Mouse (Mus musculus) cerebellum, postnatal 10 days (tissue): ENCODE measurements around the gene Hlcs.
A peak's percentile ranks its signal among the peaks of the same experiment; 100 is the strongest.

Experiments used
- DNase-seq, 2 experiments: peaks; one replicate each; pipeline ENCODE4 v3.0.0; 2021; ENCODE audit warnings: mixed read lengths in 2 of 2

Hlcs gene

DNA sequence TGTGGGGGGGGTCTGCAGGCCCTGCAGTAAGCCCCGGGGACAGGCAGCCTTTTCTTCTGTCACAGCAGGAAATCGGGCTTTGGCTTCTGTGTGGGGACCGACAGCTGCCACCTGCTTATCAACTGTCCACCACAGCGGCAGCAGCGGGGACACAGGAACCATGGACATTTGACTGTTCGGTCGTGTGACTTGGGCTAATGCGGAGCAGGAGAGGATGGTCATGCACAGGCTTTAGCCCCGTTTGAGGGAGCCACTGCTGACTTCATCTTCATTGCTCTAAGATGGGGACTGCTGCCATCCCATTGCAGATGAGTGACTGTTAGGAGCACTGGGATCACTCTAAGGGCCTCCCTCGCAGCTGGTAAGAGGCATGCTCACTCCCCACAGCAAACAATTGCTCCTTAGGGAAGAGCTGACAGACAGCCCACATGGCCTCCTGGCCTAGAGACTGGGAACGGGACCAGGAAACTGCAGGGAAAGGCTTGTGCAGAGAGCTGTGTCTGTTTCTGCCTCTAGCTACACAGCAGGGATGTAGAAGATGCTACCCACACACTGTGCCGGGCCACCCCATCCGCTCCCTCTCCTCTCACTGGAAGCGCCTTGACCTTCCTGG lies 158.2 kb downstream of the Hlcs start:
- DNase-seq: peak; percentile 75 to 85

DNA sequence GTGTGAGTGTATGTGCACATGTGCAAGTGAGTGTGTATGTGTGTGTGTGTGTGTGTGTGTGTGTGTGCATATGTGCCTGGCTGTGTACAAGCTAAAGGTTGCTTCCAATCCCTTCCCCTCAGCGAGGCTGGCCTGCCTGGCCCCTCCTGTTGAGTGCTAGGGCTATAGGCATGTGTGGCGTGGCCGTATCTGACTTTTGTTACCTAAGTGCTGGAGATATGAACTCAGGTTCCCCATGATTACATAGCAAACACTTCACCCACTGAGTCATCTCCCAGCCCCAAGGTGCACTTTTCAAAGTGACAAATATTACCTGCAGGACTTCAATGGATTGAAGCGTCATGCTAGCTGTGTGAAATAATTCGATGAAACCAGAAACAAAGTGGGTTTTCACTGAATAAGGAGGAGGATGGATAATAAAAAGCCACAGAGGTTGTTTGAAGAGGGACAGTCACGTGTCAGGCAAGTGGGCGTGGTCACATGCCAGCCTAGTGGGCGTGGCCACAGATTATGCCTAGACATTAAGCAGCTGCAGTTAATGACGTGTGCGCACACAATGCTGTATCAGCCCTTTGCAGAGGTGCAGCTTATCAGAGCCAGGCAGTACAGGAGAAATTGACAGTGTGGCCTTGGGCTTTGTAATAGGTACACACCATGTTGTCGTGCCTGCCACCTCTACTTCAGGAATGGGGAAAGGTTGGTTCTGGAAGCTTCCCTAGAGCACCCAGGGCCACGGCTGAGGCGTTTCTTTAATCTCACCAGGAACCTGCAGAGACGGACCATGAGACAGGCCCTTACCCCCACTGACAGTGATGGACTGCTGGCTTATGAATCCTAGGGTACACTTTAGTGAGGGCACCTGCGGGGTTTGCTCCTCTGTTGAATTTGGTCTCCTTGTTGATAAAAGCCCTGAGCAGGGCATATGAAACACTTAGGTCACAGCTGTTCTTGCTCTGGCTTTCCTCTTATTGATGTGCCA lies 163.0 kb downstream of the Hlcs start:
- DNase-seq: no peak

DNA sequence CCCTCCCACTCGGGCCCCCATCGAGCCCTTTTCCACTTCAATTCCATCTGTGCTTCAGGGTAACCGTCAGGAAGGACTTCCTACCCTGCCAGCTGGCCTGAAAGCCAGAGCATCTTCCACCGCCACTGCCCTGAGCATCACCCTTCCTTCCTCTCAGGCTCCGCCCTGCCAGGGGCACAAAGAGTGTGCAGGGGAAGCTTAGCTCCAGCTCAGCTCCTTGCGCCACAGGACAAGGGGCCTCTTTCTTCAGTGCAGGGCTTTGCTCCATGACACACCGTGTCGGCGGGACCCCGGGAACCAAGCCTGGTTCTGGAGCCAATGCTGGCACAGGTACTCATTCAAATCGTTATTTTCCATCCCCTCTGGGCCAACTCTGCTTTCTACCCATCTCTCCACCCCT lies 165.2 kb downstream of the Hlcs start:
- peak; percentile 55 to 67 for DNase-seq

DNA sequence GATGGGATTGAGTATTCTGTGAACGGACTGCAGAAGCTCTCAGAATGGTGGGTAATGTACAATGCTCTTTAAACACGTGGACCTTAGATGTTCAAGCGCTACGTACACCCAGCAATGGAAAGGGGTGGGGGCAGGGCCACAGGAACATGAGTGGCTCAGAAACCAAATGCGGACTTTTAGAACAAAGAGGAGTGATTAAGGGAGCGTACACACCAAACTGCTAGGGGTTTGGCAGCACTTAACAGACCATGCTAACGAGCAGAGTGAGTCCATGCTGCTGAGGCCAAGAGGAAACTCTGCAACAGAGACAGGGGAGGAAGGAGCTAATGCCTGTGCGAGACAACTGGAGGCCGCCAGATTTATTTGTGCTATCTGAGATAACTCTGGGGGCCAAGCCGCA lies 170.0 kb downstream of the Hlcs start:
- no peak for DNase-seq

DNA sequence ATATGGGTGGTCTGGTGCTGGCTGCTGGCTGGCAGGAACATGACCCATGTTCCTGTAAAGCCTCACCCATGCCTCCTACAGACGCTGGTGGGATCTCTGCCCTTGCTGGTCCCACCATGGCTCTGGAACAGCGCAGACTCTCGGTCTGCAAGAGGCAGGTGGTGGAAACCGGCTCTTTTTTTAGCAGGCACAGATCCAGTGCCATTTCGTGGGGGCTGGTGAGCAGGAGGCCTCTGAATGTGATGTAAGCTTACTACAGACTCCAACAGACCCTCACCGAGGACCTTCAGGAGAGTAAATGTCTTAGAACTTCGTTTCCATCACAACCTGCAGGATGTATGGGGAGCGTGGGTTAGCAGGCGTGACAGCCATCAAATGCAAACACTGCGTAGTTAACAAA lies 172.6 kb downstream of the Hlcs start:
- DNase-seq: no peak

DNA sequence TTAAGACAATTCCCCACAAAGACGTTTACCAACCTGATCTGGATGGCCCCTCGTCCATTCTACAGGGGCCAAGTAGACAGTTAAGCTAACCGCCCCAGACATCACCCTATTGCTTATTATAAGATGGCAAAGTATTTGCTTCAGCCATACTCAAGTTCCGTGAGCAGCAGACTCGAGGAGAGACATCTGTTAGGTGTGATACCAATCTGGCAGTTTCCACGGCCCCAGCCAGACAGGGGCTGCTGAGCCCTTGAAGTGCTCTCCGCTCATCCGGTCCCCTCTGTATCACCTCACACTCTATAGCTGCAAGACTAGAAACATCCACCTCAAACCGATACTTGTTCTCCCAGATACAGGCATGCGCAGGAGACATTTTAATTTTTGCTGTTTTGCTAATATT lies 179.2 kb downstream of the Hlcs start:
- no peak for DNase-seq

DNA sequence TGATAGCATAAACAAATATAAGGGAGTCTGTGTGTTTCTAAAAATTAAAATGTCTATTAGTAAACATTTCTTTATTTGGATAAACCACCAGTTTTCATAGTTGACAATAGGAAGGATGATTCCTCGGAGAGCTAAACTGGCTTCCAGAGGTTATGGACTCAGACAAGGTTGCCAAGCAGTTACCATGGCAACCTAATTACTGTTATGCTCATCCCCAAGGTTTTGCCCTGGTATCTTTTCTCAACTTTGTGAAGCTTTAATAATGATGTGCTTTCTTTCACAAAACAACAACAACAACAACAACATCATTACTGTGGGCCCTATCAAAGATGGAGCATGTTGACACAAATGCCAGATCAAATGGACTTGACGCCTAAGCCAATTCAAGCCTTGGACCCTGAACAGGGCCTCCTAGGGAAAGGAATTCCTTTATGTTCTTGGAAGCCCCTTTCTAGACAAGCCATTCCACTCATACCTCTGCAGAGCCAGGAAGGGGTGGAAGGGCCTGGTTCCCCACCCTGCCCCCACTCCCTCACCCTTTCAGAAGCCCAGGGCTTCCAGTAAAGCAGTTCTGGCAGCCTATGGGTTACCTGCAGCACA lies 185.0 kb downstream of the Hlcs start:
- no peak for DNase-seq

DNA sequence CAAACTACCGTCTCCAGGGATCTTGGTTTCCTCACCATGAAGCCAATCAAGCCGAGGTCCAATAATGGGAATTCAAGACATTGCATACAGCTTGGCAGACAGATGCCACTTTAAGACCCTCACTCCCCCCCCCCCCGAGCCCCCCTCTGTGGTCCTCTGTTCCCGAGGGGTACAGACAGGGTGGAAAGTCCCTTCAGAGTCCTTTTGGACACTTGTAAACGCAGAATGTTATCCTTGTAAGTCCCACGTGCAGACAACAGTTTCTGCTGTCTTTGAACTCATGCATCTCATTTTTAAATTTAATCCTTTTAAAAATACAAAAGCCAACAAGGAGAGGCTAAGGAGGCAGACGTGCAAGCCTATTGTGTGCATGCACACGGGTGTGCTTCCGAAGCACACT lies 187.2 kb downstream of the Hlcs start:
- no peak for DNase-seq

DNA sequence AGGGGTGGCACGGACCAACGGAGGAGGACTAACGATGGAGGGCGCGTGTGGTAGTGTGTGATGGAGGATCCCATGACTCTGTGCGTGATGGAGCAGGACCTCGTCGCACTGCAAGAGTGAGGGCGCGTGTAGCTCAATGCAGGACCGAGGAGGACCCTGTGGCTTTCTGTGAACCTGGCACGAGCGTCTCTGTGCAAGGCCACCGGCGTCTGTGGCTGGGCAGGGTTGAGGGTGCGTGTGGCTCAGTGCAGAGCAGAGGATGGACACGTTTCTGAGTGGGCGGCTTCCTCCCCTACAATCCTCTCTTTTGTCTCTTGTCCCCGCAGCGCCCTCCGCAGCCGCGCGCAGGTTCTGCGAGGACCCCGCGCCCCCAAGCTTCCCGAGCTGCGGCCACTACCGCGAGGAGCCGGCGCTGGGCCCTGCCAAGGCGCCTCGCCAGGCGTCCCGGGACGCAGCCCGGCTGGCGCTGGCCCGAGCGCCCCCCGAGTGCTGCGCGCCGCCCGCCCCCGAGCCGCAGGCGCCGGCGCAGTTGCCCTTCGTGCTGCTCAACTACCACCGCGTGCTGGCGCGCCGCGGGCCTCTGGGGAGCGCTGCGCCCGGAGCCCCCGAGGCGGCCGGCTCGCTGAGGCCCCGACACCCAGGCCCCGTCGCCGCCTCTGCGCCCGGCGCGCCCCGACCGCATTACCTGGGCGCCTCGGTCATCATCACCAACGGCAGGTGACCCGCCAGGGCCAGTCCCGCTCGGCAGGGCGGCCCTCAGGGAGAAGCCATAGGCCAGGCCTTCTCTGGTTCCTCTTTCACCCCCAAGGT lies 188.0 kb downstream of the Hlcs start:
- DNase-seq: no peak

DNA sequence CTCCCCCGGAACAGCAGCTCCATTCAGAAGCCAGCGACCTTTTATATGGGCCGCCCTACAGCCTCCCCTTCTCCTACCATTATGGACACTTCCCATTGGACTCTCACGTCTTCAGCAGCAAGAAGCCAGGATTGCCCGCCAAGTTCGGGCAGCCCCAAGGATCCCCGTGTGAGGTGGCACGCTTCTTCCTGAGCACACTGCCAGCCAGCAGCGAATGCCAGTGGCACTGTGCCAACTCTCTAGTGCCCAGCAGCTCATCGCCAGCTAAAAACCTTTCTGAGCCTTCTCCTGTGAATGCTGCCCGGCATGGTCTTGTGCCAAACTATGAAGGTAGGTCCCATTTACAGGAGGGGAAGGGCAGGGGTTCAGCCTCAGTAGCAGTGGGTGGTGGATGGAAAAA lies 190.1 kb downstream of the Hlcs start:
- peak; percentile 92 to 94 for DNase-seq

DNA sequence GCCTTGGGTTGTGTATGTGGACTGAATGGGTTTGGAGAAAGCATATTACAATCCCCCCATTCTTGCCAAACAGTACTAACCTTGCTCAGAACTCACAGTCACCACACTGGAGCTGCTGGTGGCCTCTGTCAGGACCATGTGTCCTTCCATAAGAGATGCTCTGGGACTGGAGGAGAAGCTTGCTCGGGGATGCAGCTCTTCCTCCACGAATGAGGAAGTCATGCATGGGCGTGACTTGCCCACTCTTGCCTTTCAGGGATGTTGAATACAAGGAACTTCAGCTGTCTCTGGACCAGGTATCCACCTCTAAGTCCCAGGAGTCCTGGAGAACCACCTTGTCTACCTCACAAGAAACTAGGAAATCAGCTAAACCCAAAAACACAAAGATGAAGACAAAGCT lies 191.0 kb downstream of the Hlcs start:
- no peak for DNase-seq

DNA sequence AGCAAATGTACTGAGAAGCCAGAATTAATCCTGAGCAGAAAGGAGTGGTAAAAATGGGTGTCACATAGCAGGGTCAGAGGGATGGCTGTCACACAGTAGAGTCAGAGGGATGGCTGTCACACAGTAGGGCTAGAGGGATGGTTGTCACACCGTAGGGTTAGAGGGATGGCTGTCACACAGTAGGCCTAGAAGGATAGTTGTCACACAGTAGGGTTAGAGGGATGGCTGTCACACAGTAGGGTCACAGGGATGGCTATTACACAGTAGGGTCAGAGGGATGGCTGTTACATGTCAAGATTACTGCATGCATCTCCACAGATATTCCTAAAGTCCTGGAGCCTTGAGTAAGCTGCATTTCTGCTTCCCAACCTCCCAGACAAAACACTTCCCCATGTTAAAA lies 195.0 kb downstream of the Hlcs start:
- DNase-seq: no peak

DNA sequence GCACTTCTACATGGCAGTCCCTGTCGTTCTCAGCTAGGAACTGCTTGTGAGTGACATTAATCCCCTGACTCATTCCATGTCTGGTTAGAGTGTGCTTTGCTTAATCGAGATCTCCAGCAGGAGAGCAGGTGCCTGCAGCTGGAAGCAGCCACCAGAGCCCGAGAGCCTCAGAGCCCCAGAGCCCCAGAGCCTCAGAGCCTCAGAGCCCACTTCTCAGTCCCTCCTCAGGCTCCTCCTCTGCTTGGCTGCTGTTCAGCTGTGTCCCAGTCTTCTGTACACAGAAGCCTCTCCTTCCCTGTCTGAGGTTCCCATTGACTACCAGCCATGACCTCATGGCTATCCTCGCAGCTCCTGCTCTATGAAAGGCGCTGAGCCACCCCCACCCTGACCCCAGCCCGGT lies 196.0 kb downstream of the Hlcs start:
- no peak for DNase-seq

DNA sequence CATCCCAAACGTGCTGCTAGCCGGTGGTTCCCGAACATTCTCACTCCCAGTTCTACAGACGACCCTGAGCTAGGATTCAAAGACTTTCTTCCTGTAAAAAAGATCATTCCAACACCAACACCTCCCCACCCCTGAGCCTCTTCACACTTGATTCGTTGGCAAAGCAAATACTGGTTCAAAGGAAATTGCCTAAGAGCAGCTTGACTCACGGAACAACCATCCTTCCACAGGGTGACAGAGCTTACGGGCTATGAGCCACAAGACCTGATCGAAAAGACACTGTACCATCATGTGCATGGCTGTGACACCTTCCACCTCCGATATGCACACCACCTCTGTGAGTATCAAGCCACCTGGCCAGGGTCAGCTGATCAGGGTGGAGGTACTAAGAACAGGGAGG lies 198.7 kb downstream of the Hlcs start:
- DNase-seq: no peak

DNA sequence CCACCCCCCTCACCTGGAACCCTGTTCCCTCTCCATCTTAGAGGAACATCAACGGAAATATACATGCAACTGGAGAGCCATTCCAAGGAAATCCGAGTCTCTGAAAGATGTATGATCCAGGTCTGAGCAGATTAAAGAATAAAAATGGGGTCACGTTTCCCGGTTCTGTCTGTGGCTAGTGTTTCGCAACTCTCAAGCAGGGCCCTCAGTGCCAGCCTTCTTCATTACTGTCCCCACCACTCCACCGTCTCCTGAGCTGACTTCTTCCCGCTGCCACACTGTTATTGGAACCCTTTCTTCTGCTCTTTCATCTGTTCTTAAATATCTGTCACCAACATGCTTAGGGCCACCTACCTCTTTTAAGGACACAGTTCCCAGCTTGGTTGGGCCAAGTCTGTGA lies 200.2 kb downstream of the Hlcs start:
- DNase-seq: no peak

DNA sequence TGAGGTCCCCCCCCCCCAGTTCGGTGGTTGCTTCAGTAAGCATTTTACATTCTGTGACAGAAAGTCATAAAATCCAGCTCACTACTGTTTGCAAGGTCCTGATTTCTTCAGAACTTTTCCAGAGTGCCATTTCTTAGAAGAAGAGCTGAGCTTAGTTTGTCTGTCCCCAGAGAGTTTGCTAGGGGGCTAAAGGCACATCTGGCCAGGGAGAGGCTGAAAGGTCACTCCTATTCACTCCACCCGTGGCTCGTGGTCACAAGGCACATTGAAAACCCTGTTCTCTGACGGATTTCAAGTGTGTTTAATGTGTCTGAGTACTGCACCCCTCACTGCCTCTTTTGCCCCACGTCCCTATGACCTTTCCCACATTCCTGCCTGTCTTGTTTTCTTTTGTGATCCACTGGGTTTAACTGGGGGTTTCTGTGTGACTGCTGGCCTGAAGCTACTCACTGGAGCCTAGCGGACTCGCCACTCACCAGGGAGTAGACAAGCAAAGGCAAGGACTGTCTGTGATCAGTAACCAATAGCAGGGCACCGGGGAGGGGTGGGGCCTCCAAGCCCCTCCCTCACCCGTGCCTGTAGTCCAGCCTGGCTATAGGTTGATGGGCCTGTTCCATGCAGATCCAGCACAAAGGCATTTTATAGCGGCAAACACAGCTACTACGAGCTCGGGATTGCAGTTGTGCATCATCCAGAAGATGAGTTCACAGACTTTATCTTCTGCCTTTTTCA lies 215.5 kb downstream of the Hlcs start:
- DNase-seq: no peak

DNA sequence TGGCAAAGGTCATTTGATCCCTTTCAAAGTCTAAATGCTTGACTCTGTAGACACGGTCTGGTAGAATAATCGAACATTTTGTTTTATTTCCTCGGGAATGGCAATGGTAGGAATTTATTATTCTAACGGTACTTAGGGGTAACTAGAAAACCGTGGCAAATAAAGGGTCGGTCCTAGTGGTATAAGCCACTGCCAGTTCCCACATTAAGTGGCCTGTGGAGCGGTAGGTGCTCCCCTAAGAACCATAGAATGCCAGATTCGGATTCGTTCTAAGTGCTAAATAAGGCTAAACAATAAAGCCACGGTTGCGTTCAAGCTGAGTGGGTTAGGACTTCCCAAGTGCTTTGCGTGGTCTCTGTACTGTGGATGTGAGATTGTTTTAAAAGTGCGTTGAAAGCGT lies 216.9 kb downstream of the Hlcs start:
- no peak for DNase-seq

DNA sequence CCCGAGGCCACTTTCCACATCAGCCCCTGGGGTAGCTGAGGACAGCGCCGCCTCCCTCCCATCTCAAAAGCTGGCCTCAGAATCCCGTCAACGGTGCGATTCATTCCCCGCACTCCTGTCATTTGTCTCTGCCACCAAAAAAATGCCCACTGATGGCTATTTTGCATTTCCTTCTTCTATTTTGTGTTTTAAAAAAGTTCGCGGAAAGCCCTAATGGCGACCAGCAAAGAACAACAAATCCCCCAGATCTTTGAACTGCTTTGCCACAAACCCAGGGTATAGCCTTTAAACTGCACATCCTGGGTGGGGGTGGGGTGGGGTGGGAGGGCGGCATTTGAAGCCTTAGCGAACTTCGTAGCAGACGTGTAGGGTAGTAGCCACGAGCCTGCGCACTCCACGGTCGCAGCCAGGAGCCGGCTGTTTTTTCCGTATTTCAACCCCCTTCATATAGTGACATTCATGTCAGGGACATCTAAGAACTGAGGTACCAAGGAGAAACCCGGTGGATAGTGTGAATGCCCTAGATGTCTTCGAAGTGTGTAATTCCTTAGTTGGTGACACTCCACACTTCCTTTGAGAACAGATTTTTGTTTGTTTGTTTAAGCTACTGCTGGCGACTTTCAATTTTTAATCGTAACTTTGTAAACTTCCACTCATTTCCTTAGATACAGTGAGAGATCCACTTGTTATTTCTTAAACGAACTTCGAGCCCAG lies 218.1 kb downstream of the Hlcs start:
- peak in 1 of 2 experiments; percentile 18 for DNase-seq

DNA sequence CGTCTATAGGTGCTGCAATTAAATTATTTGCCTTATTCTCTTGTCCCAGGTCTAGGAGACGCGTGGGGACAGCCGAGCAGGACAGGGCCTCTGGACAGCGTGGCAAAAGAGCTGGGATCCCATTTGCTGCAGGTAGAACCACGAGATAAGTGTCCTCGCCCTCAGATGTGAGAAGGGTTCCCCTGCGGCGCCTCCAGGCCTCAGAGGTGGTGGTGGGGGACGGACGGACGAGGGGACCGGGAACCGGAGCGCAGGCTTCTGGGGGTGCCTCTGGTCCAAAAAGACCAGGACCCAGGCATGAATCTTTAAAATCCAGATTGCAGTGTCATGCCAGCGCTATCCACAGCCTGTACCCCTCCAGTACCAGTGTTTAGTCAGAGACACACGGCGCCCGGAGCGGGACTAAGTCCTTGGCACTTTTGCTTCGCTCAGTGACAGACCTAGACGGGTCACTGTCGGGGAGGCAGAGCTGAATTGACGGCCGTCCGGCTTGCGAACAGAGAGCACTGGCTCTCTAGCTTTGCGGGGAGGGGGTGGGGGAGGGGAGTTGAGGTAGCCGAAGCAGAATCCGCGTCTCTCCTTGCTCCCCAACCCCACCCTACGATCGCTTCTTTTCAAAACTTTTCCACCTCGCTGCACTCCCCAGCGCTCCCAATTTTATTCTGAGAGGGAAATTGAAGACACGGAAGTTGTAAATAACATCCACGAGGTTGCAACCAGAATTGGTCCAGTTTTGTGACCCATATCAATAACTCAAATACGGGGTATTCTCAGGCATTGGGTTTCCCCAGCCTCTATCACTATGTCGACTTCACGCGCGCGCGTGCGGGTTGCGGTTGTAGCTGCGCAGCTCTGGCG lies 218.9 kb downstream of the Hlcs start:
- no peak for DNase-seq

DNA sequence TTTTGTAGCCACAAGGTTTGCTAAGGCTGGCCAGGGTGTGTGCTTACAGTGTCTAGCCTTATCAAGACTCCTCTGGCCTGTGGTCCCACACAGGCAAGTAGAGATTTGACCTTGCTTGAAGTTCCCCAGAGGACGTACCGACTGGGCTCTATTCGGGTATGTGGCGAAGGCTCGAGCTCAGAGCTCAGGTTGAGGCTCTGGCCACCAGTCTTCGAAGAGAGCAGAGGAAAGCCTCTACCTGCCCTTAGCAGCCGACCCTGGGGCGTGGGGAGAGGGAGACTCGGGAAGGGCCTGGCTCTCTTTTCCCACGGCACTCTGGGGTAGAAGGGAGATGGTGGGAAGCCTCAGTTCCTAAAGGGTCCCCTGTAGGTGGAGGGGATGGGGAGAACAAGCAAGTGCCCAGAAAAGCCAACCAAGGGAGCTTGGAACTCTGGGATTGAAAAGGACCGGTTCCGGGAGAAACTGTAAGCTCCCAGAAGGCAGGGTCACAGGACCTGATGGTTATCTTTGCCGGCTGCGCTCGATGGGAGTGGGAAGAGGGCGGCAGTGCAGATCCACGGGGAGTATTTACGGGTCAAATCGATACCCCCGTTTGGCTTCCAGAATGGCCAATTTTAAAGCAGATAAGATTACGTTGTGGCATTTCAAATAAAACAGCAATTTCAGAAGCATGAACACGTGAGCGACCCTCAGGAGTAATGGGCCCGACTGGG lies 220.1 kb downstream of the Hlcs start:
- DNase-seq: no peak
